Mouse (Mus musculus): Measurements from ENCODE around the gene Pes1. TPM values are rescaled to one million over a fixed set of nuclear protein-coding genes. Genes with fewer than 3 reads are reported as not detected.

Gene Pes1
- polyA plus RNA-seq, 1 experiment from 2014 or later, result 113 TPM

GRCm38 (mm10) chr11:3981536-3981935 lies 17.8 kb downstream of the Pes1 start:
- no peak overlapping the region for H3K27ac ChIP-seq

GRCm38 (mm10) chr11:3982275-3983209 lies 18.8 kb downstream of the Pes1 start:
- Histone ChIP-seq H3K79me2 (ENCODE audit: inconsistent target) (no peaks in the 10 kb centered on the region), H3K4me3 (ENCODE audit: inconsistent target) (no peak overlapping the region), H3K27ac (no peak overlapping the region), H3K36me3 (ENCODE audit: inconsistent target) (peaks cover 19% of the 10 kb centered on the region)
- 75% methylated on average over 7 of the region's 7 CpGs for WGBS (ENCODE audit: missing documents)

More at GRCm38 (mm10) chr11:3981536-3981935, 17.8 kb downstream of the Pes1 start:
- 63% methylated on average over 6 of the region's 6 CpGs for WGBS (ENCODE audit: missing documents)
- Histone ChIP-seq H3K4me3 (ENCODE audit: inconsistent target) (no peak overlapping the region), H3K79me2 (ENCODE audit: inconsistent target) (no peaks in the 10 kb centered on the region), H3K36me3 (ENCODE audit: inconsistent target) (peaks cover 29% of the 10 kb centered on the region)

- 2% methylated on average over 5 of the region's 37 CpGs for WGBS (ENCODE audit: missing documents)
- H3K4me3 ChIP-seq (ENCODE audit: inconsistent target), result no peak within 1 kb of the TSS
These were observed 19.6 kb downstream of the Pes1 start, which contains the start of gene Gal3st1 for GRCm38 (mm10) chr11:3983291-3983862. Gene Gal3st1 (plus strand): TSS chr11:3983636.

GRCm38 (mm10) chr11:3983863-3984745 lies 20.3 kb downstream of the Pes1 start:
- Histone ChIP-seq H3K4me3 (ENCODE audit: inconsistent target) (no peak overlapping the region), H3K36me3 (ENCODE audit: inconsistent target) (peaks cover 3% of the 10 kb centered on the region), H3K27ac (no peak overlapping the region), H3K79me2 (ENCODE audit: inconsistent target) (no peaks in the 10 kb centered on the region)
- 18% methylated on average over 15 of the region's 15 CpGs for WGBS (ENCODE audit: missing documents)

More at GRCm38 (mm10) chr11:3983291-3983862, 19.6 kb downstream of the Pes1 start, which contains the start of gene Gal3st1:
- Histone ChIP-seq H3K79me2 (ENCODE audit: inconsistent target) (no peaks in the 10 kb centered on the region), H3K36me3 (ENCODE audit: inconsistent target) (peaks cover 11% of the 10 kb centered on the region), H3K27ac (no peak within 1 kb of the TSS)

GRCm38 (mm10) chr11:3989748-3990147 lies 26.0 kb downstream of the Pes1 start:
- H3K4me3 ChIP-seq (ENCODE audit: inconsistent target), result no peak overlapping the region
- no peak overlapping the region for H3K27ac ChIP-seq
- H3K36me3 ChIP-seq (ENCODE audit: inconsistent target), result no peaks in the 10 kb centered on the region
- no peaks in the 10 kb centered on the region for H3K79me2 ChIP-seq (ENCODE audit: inconsistent target)
- 78% methylated on average over 3 of the region's 3 CpGs for WGBS (ENCODE audit: missing documents)

- H3K4me3 ChIP-seq (ENCODE audit: inconsistent target), result no peak overlapping the region
- H3K36me3 ChIP-seq (ENCODE audit: inconsistent target), result no peaks in the 10 kb centered on the region
- H3K27ac ChIP-seq, result no peak overlapping the region
- no peaks in the 10 kb centered on the region for H3K79me2 ChIP-seq (ENCODE audit: inconsistent target)
- WGBS (ENCODE audit: missing documents), result 72% methylated on average over 6 of the region's 6 CpGs
These were observed 29.4 kb downstream of the Pes1 start for GRCm38 (mm10) chr11:3993132-3993531.

- WGBS (ENCODE audit: missing documents), result 90% methylated on average over 6 of the region's 6 CpGs
- Histone ChIP-seq H3K27ac (no peak overlapping the region), H3K36me3 (ENCODE audit: inconsistent target) (no peaks in the 10 kb centered on the region), H3K4me3 (ENCODE audit: inconsistent target) (no peak overlapping the region), H3K79me2 (ENCODE audit: inconsistent target) (no peaks in the 10 kb centered on the region)
These were observed 30.1 kb downstream of the Pes1 start for GRCm38 (mm10) chr11:3993914-3994313.

- Histone ChIP-seq H3K4me3 (ENCODE audit: inconsistent target) (no peak overlapping the region), H3K79me2 (ENCODE audit: inconsistent target) (no peaks in the 10 kb centered on the region), H3K36me3 (ENCODE audit: inconsistent target) (no peaks in the 10 kb centered on the region), H3K27ac (no peak overlapping the region)
- 28% methylated on average over 5 of the region's 5 CpGs for WGBS (ENCODE audit: missing documents)
These were observed 31.7 kb downstream of the Pes1 start for GRCm38 (mm10) chr11:3995511-3995910.

GRCm38 (mm10) chr11:3996840-3997239 lies 33.1 kb downstream of the Pes1 start:
- Histone ChIP-seq H3K79me2 (ENCODE audit: inconsistent target) (no peaks in the 10 kb centered on the region), H3K36me3 (ENCODE audit: inconsistent target) (no peaks in the 10 kb centered on the region), H3K27ac (no peak overlapping the region), H3K4me3 (ENCODE audit: inconsistent target) (no peak overlapping the region)
- WGBS (ENCODE audit: missing documents), result 94% methylated on average over 3 of the region's 3 CpGs

GRCm38 (mm10) chr11:3997978-3998720 lies 34.4 kb downstream of the Pes1 start:
- Histone ChIP-seq H3K79me2 (ENCODE audit: inconsistent target) (no peaks in the 10 kb centered on the region), H3K36me3 (ENCODE audit: inconsistent target) (no peaks in the 10 kb centered on the region), H3K27ac (no peak overlapping the region), H3K4me3 (ENCODE audit: inconsistent target) (no peak overlapping the region; the same call in 1 of the 2 replicates)
- WGBS (ENCODE audit: missing documents), result 7% methylated on average over 57 of the region's 66 CpGs

GRCm38 (mm10) chr11:3999547-3999946 lies 35.8 kb downstream of the Pes1 start:
- 92% methylated on average over 5 of the region's 5 CpGs for WGBS (ENCODE audit: missing documents)
- Histone ChIP-seq H3K27ac (no peak overlapping the region), H3K4me3 (ENCODE audit: inconsistent target) (no peak overlapping the region), H3K36me3 (ENCODE audit: inconsistent target) (no peaks in the 10 kb centered on the region), H3K79me2 (ENCODE audit: inconsistent target) (no peaks in the 10 kb centered on the region)

GRCm38 (mm10) chr11:4001603-4002002 lies 37.8 kb downstream of the Pes1 start:
- H3K4me3 ChIP-seq (ENCODE audit: inconsistent target), result no peak overlapping the region
- WGBS (ENCODE audit: missing documents), result 2% methylated on average over 5 of the region's 5 CpGs
- no peaks in the 10 kb centered on the region for H3K79me2 ChIP-seq (ENCODE audit: inconsistent target)
- no peaks in the 10 kb centered on the region for H3K36me3 ChIP-seq (ENCODE audit: inconsistent target)
- no peak overlapping the region for H3K27ac ChIP-seq

- Histone ChIP-seq H3K4me3 (ENCODE audit: inconsistent target) (no peak overlapping the region), H3K79me2 (ENCODE audit: inconsistent target) (no peaks in the 10 kb centered on the region), H3K36me3 (ENCODE audit: inconsistent target) (no peaks in the 10 kb centered on the region), H3K27ac (no peak overlapping the region)
- WGBS (ENCODE audit: missing documents), result 25% methylated on average over 5 of the region's 5 CpGs
These were observed 41.5 kb downstream of the Pes1 start for GRCm38 (mm10) chr11:4005220-4005805.

Data from macrophage (primary cell).